Comparison of ENCODE assay signal across 7 mouse cellular contexts in the genomic region with DNA sequence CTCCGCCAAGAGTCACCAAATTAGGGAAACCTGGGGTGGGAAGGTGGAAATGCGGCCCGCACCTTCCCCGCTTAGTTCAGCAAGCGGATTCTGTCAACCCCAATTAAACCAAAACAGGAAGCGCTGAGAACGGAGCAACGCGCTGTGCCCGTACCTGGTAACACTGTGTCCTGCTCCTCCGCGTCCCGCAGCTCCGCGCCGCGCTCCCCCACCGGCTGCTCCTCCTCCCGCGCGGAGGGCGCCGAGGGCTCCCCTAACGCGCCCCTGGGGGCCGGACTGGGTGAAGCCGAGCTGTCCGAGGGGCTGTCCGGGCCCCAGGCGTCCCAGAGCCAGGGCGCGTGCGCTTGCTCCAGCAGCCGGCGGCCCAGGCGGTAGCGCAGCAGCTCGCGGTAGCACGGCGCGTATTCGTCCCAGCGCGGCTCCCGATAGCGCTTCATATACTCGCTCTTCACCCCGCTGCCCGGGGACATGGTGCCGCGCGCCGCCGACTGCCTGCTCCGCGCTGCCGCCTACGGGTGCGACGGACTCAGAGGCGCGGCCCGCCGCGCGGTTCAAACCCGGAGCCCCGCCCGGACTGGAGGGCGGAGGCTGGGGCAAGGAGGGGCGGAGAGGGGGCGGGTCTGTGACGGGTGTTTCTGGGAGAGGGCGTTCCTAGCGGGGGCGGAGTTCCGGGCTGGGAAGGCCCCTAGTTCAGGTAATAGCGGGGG. TPM values are rescaled to one million over a fixed set of nuclear protein-coding genes. Genes with fewer than 3 reads are reported as not detected.
DNase-seq lines count a peak whose midpoint lies in the region; ATAC-seq lines count a peak whose summit lies in the region.

No protein-coding gene starts in this region.

- H3K4me1 ChIP-seq in intestine, embryonic 16.5 days (ENCODE audit: control insufficient read depth, insufficient read depth, low read length) = peaks cover 10% of the 10 kb centered on the region
- peaks cover 6% of the 10 kb centered on the region for H3K4me1 ChIP-seq in midbrain, embryonic 11.5 days (ENCODE audit: control insufficient read depth, insufficient read depth, low read length)

- H3K27me3 ChIP-seq in intestine, embryonic 16.5 days (replicated peaks; ENCODE audit: control insufficient read depth, insufficient read depth, low read length) = peaks cover 9% of the 10 kb centered on the region; the same call in 1 of the 2 replicates
- H3K27me3 ChIP-seq in midbrain, embryonic 11.5 days (ENCODE audit: control insufficient read depth, insufficient read depth, low read length) = peaks cover 7% of the 10 kb centered on the region; the same call in 1 of the 2 replicates

- H3K4me2 ChIP-seq in intestine, embryonic 16.5 days (ENCODE audit: low read depth, low read length) = peak overlapping the region; percentile 98
- H3K4me2 ChIP-seq in midbrain, embryonic 11.5 days = peak overlapping the region; percentile 91

- ATAC-seq in intestine, embryonic 16.5 days = peak; percentile 98
- peak; percentile 95 for ATAC-seq in midbrain, embryonic 11.5 days (ENCODE audit: low FRiP score)

- H3K27ac ChIP-seq in intestine, embryonic 16.5 days (ENCODE audit: low read length) = peak overlapping the region; percentile 69
- peak overlapping the region; percentile 57 for H3K27ac ChIP-seq in midbrain, embryonic 11.5 days (ENCODE audit: low read depth, low read length)

- under 1% methylated on average over 79 of the region's 79 CpGs for WGBS in intestine, embryonic 16.5 days
- under 1% methylated on average over 79 of the region's 79 CpGs for WGBS in midbrain, embryonic 11.5 days

- no peaks in the 10 kb centered on the region for H3K9me3 ChIP-seq in intestine, embryonic 16.5 days (ENCODE audit: control insufficient read depth, low read length)
- H3K9me3 ChIP-seq in midbrain, embryonic 11.5 days (ENCODE audit: control insufficient read depth, low read length) = no peaks in the 10 kb centered on the region; the same call in 1 of the 2 replicates

- H3K4me3 ChIP-seq in intestine, embryonic 16.5 days (ENCODE audit: low read length) = peak overlapping the region; percentile 96
- peak overlapping the region; percentile 87 for H3K4me3 ChIP-seq in midbrain, embryonic 11.5 days (ENCODE audit: low read depth, low read length)

- intact Hi-C loops in left cerebral cortex, postnatal 36 days (cut with DNase I) = loop anchor here (2.0 kb wide), 2 partner anchors 14 to 34 kb away; no protein-coding TSS in a partner anchor

- DNase-seq in adrenal gland, adult 8-10 months = peak; percentile 87
- peak; percentile 97 for DNase-seq in embryo, embryonic 9.5 days (ENCODE audit: extremely low spot score)
- DNase-seq in gastrocnemius, postnatal 4 days (ENCODE audit: low spot score in 2 of 2) = peak; percentile 77 to 91
- peak; percentile 90 to 93 for DNase-seq in left cerebral cortex, postnatal 36 days (ENCODE audit: low spot score in 2 of 2)
- peak; percentile 99 for DNase-seq in midbrain, embryonic 11.5 days (ENCODE audit: low spot score, missing footprints)
- peak; percentile 80 for DNase-seq in skeletal muscle tissue, adult 2 months (ENCODE audit: low read depth, low spot score)

- peak overlapping the region; percentile 86 for H3K9ac ChIP-seq in intestine, embryonic 16.5 days (ENCODE audit: low read depth, low read length)
- peak overlapping the region; percentile 81 for H3K9ac ChIP-seq in midbrain, embryonic 11.5 days (ENCODE audit: low read length)

- no peaks in the 10 kb centered on the region for H3K36me3 ChIP-seq in intestine, embryonic 16.5 days (ENCODE audit: control insufficient read depth, insufficient read depth, low read length)
- H3K36me3 ChIP-seq in midbrain, embryonic 11.5 days (ENCODE audit: control insufficient read depth, insufficient read depth, low read length) = no peaks in the 10 kb centered on the region

RNA-seq across cellular contexts. Expression of gene Ccsap, which starts 0.9 kb away (rescaled TPM):
- total RNA-seq in adrenal gland, adult 8-10 months (2022) = 1 to 10 TPM; 2.2 to 3.3 (median 2.3) TPM
- total RNA-seq in gastrocnemius, postnatal 4 days (2021) = 1 to 10 TPM; 3.5 to 4.9 TPM
- 2.3 and 2.7 TPM in 2 replicates for polyA plus RNA-seq in intestine, embryonic 16.5 days (2015; fragmentation: Nextera tagmentation; extraction: Ambion mirVana)
- 10 to 100 TPM; 70.7 to 82.7 TPM for total RNA-seq in left cerebral cortex, postnatal 36 days (2021)
- polyA plus RNA-seq in midbrain, embryonic 11.5 days (2014; fragmentation: Nextera tagmentation; extraction: Ambion mirVana) = 7.5 and 7.9 TPM in 2 replicates

RNA-seq across cellular contexts. Expression of gene Acta1, which starts 35.5 kb away (rescaled TPM):
- total RNA-seq in adrenal gland, adult 8-10 months (2022) = 1 to 10 TPM in 2 of 4 experiments, under 1 TPM in 2; 0.17 to 4.4 (median 0.80) TPM
- over 10,000 TPM; 33,708 to 36,184 TPM for total RNA-seq in gastrocnemius, postnatal 4 days (2021)
- polyA plus RNA-seq in intestine, embryonic 16.5 days (2015; fragmentation: Nextera tagmentation; extraction: Ambion mirVana) = 11.1 and 14.3 TPM in 2 replicates
- total RNA-seq in left cerebral cortex, postnatal 36 days (2021) = 10 to 100 TPM in 1 of 2 experiments, 1 to 10 TPM in 1; 9.7 to 13.4 TPM
- polyA plus RNA-seq in midbrain, embryonic 11.5 days (2014; fragmentation: Nextera tagmentation; extraction: Ambion mirVana) = 0.17 TPM in 1 of 2 replicates, not detected in the other

RNA-seq across cellular contexts. Expression of gene Rab4a, which starts 53.3 kb away (rescaled TPM):
- total RNA-seq in adrenal gland, adult 8-10 months (2022) = 10 to 100 TPM; 24.3 to 40.6 (median 34.0) TPM
- 10 to 100 TPM; 14.2 to 14.3 TPM for total RNA-seq in gastrocnemius, postnatal 4 days (2021)
- polyA plus RNA-seq in intestine, embryonic 16.5 days (2015; fragmentation: Nextera tagmentation; extraction: Ambion mirVana) = 66.9 and 71.9 TPM in 2 replicates
- 10 to 100 TPM; 41.0 to 45.8 TPM for total RNA-seq in left cerebral cortex, postnatal 36 days (2021)
- polyA plus RNA-seq in midbrain, embryonic 11.5 days (2014; fragmentation: Nextera tagmentation; extraction: Ambion mirVana) = 58.8 and 61.2 TPM in 2 replicates

Comparison
In these comparisons a context has a peak if more than half of its experiments do, and no peak if none do; other contexts are left out.
1. Peak in every context shown above with its lines: DNase-seq, ATAC-seq, H3K4me3 ChIP-seq and H3K27ac ChIP-seq.
2. RNA of gene Ccsap, which starts 0.9 kb away (total RNA-seq): 70.7 to 82.7 TPM in left cerebral cortex, postnatal 36 days; 3.5 to 4.9 TPM in gastrocnemius, postnatal 4 days and 2.2 to 3.3 TPM in adrenal gland, adult 8-10 months; every median in the first group is over 10 times any median in the second.
3. RNA of gene Acta1, which starts 35.5 kb away (total RNA-seq): 33,708 to 36,184 TPM in gastrocnemius, postnatal 4 days; 9.7 to 13.4 TPM in left cerebral cortex, postnatal 36 days and 0.17 to 4.4 TPM in adrenal gland, adult 8-10 months; every median in the first group is over 1,000 times any median in the second.